Mouse (Mus musculus) spleen, adult 2 months (tissue): ENCODE results near the gene Spns3. TPM values are rescaled to one million over a fixed set of nuclear protein-coding genes. Genes with fewer than 3 reads are reported as not detected.
A peak's percentile ranks its signal among the peaks of the same experiment; 100 is the strongest.

Source experiments
- DNase-seq, 2 experiments: peaks; one replicate each; pipeline versions ENCODE4 v3.0.0 to v3.0.0-alpha.2; 2012 to 2021; ENCODE audit warnings: low spot score in 2 of 2, low read depth in 1 of 2
- H3K27ac ChIP-seq: fragments of 200-500 bp; 2 replicates; pipeline ENCODE4 v1.5.1; 2012; ENCODE audit warnings: low read length, inconsistent platforms; ENCODE audit not compliant: insufficient read depth
- H3K27me3 ChIP-seq: fragments of 200-500 bp; 2 replicates; pipeline ENCODE4 v1.6.1; 2012; ENCODE audit warnings: mild to moderate bottlenecking, moderate library complexity, low read length, inconsistent platforms; ENCODE audit not compliant: control insufficient read depth, insufficient read depth
- H3K36me3 ChIP-seq: fragments of 200-500 bp; 2 replicates; pipeline ENCODE4 v1.6.1; 2012; ENCODE audit warnings: mild to moderate bottlenecking, low read length, inconsistent platforms; ENCODE audit not compliant: control insufficient read depth, insufficient read depth
- H3K4me1 ChIP-seq: fragments of 200-500 bp; 2 replicates; pipeline ENCODE4 v1.6.1; 2011; ENCODE audit warnings: inconsistent platforms; ENCODE audit not compliant: control insufficient read depth, insufficient read depth, insufficient read length
- H3K4me3 ChIP-seq: fragments of 200-500 bp; 2 replicates; pipeline ENCODE4 v1.5.1; 2011; ENCODE audit warnings: mild to moderate bottlenecking, inconsistent platforms; ENCODE audit not compliant: insufficient read depth, insufficient read length; ENCODE audit errors: extremely low read depth
- CTCF ChIP-seq: fragments of 200-500 bp; IDR thresholded peaks from 2 replicates; pipeline ENCODE4 v1.5.1; 2011; ENCODE audit warnings: mild to moderate bottlenecking, inconsistent platforms; ENCODE audit not compliant: insufficient read depth, insufficient read length, insufficient replicate concordance; ENCODE audit errors: extremely low read depth
- POLR2A ChIP-seq: fragments of 200-500 bp; IDR thresholded peaks from 2 replicates; pipeline ENCODE4 v1.6.1; 2011; ENCODE audit warnings: low read depth, low read length, inconsistent platforms
- WGBS: fragments of 180-500 bp; shearing (Covaris S2); methylation state at CpG from one replicate; pipeline ENCODE4 v1.1.7; 2018; 5-methylcytosine and 5-hydroxymethylcytosine counted together
- polyA plus RNA-seq: library from polyadenylated mRNA; depleted of rRNA; stranded (reverse); fragments of >200 nt; gene quantifications from 2 replicates; pipeline ENCODE4 v1.2.3, GENCODE M21; 2012

Gene Spns3
- polyA plus RNA-seq, 1 experiment = 18.8 TPM

GRCm38 (mm10) chr11:72542586-72542985 lies 7.7 kb downstream of the Spns3 start:
- H3K36me3 ChIP-seq = no peaks in the 10 kb centered on the region; the same call in 1 of the 2 replicates
- H3K27me3 ChIP-seq = no peaks in the 10 kb centered on the region
- 100% methylated on average over 1 of the region's 1 CpGs for WGBS
- no peak for DNase-seq
- no peak overlapping the region for H3K27ac ChIP-seq
- peaks cover 18% of the 10 kb centered on the region; the same call in 1 of the 2 replicates for H3K4me1 ChIP-seq
- H3K4me3 ChIP-seq = no peak overlapping the region
- TF ChIP-seq POLR2A (no peak), CTCF (no peak)

GRCm38 (mm10) chr11:72541928-72542327 lies 8.4 kb downstream of the Spns3 start:
- H3K27me3 ChIP-seq = no peaks in the 10 kb centered on the region
- WGBS = 84% methylated on average over 10 of the region's 10 CpGs
- peaks cover under 1% of the 10 kb centered on the region; the same call in 1 of the 2 replicates for H3K36me3 ChIP-seq
- no peak for DNase-seq
- TF ChIP-seq CTCF = no peak
- H3K4me3 ChIP-seq = no peak overlapping the region
- H3K27ac ChIP-seq = no peak overlapping the region
- peaks cover 20% of the 10 kb centered on the region; the same call in 1 of the 2 replicates for H3K4me1 ChIP-seq

GRCm38 (mm10) chr11:72540437-72540836 lies 9.9 kb downstream of the Spns3 start:
- TF ChIP-seq POLR2A = no peak
- no peak for TF ChIP-seq CTCF
- H3K27ac ChIP-seq = no peak overlapping the region
- 70% methylated on average over 6 of the region's 6 CpGs for WGBS
- no peaks in the 10 kb centered on the region for H3K27me3 ChIP-seq
- DNase-seq = no peak
- peaks cover 2% of the 10 kb centered on the region for H3K36me3 ChIP-seq
- H3K4me3 ChIP-seq = no peak overlapping the region
- peaks cover 20% of the 10 kb centered on the region; the same call in 1 of the 2 replicates for H3K4me1 ChIP-seq

- Histone ChIP-seq H3K4me1 (peaks cover 20% of the 10 kb centered on the region; the same call in 1 of the 2 replicates), H3K4me3 (no peak overlapping the region), H3K27ac (peak overlapping the region; percentile 71), H3K27me3 (no peaks in the 10 kb centered on the region), H3K36me3 (peaks cover 2% of the 10 kb centered on the region)
- TF ChIP-seq POLR2A (no peak), CTCF (no peak)
- WGBS = 94% methylated on average over 7 of the region's 7 CpGs
- DNase-seq = no peak
Measured at GRCm38 (mm10) chr11:72538811-72539210, 11.5 kb downstream of the Spns3 start.

GRCm38 (mm10) chr11:72538037-72538755 lies 12.1 kb downstream of the Spns3 start:
- peaks cover 20% of the 10 kb centered on the region; the same call in 1 of the 2 replicates for H3K4me1 ChIP-seq
- H3K36me3 ChIP-seq = peaks cover 2% of the 10 kb centered on the region
- no peaks in the 10 kb centered on the region for H3K27me3 ChIP-seq
- DNase-seq = peak; percentile 58 to 75
- peak overlapping the region; percentile 71 for H3K27ac ChIP-seq
- 34% methylated on average over 8 of the region's 8 CpGs for whole genome bisulfite sequencing
- H3K4me3 ChIP-seq = no peak overlapping the region
- no peak for TF ChIP-seq POLR2A
- TF ChIP-seq CTCF = no peak

GRCm38 (mm10) chr11:72537503-72537902 lies 12.8 kb downstream of the Spns3 start:
- DNase-seq = no peak
- Histone ChIP-seq H3K27ac (peak overlapping the region; percentile 71), H3K27me3 (no peaks in the 10 kb centered on the region), H3K4me1 (peaks cover 20% of the 10 kb centered on the region; the same call in 1 of the 2 replicates), H3K36me3 (peaks cover 4% of the 10 kb centered on the region), H3K4me3 (no peak overlapping the region)
- 89% methylated on average over 2 of the region's 2 CpGs for WGBS
- no peak for TF ChIP-seq POLR2A
- no peak for TF ChIP-seq CTCF

- Histone ChIP-seq H3K4me3 (no peak overlapping the region), H3K36me3 (peaks cover 4% of the 10 kb centered on the region), H3K27ac (no peak overlapping the region), H3K4me1 (peaks cover 20% of the 10 kb centered on the region; the same call in 1 of the 2 replicates), H3K27me3 (no peaks in the 10 kb centered on the region)
- TF ChIP-seq POLR2A (no peak), CTCF (peak; percentile 24; the same call in 1 of the 2 replicates)
- WGBS = 85% methylated on average over 3 of the region's 3 CpGs
- no peak for DNase-seq
Measured at GRCm38 (mm10) chr11:72535519-72535918, 14.8 kb downstream of the Spns3 start.
